Mouse (Mus musculus) CD8-positive naive resting alpha-beta T cell, adult 57 days (primary cell): ENCODE data around the gene Arfgef2. TPM values are rescaled to one million over a fixed set of nuclear protein-coding genes. Genes with fewer than 3 reads are reported as not detected.

Source experiments
- total RNA-seq: library from RNA; stranded (reverse); gene quantifications from one replicate; pipeline ENCODE4 v1.2.4, GENCODE M21; 2023

Gene Arfgef2
- 39.8 TPM for total RNA-seq

DNA sequence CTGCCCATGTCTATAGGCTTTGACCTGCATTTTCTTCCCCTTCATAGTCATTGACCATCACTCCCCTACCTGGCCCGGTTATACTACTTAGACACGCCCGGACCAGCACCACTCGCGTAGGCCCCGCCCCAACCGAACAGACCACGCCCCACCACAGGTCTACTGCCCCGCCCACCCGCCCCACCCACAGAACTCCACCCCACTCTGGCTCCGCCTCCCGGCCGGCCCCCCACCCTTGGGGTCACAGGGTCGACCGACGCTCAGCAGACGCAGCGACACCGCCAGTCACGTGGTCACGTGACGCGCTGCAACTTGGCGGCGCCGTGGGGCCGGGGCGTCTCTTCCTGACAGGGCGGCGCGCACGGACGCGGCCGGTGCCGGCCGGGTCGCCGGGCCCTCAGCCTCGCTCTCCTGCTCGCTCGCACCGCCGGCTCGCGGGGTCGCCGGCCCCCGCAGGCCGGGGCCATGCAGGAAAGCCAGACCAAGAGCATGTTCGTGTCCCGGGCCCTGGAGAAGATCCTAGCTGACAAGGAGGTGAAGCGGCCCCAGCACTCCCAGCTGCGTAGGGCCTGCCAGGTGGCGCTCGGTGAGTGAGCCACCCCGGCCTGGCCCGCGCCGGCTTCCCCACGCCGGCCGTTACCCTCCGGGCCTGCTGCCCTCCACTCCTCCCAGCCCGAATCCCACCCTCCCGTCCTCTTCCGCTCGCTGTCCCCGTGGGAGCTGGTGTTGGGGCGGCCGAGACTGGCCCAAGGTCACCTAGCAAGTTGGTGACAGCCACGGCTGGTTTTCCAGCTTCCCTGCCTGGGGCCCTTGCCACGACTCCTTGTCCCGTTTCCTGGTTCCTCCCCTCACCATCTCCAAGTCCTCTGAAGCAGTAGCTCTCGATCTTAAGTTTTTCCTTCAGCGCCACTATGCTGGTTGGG, at the start of gene Arfgef2:
Arfgef2 (plus strand) TSS at position 339 of the 923 bp plus-strand sequence.

GRCm38 (mm10) chr2:166792355-166792754, 13.0 kb upstream of the Arfgef2 start, which contains the start of gene Trp53rkb:
TSS of gene Trp53rkb (plus strand) at chr2:166792531.

GRCm38 (mm10) chr2:166905711-166906522, 100.5 kb downstream of the Arfgef2 start, which contains the start of gene Cse1l:
TSS of gene Cse1l (plus strand) at chr2:166906040.

Other genes with a start within 250 kb of the Arfgef2 start
- 198 TPM for gene Prex1, start 91.8 kb upstream of the Arfgef2 start, total RNA-seq
- 10.1 TPM for gene Trp53rkb, start 13.1 kb upstream of the Arfgef2 start, total RNA-seq
- gene Cse1l, start 100.5 kb downstream of the Arfgef2 start, total RNA-seq, result 58.4 TPM
- 65.7 TPM for gene Stau1, start 190.7 kb downstream of the Arfgef2 start, total RNA-seq
- 107 TPM for gene Ddx27, start 209.6 kb downstream of the Arfgef2 start, total RNA-seq